ENCODE assay signal across 8 mouse cellular contexts in the genomic region with DNA sequence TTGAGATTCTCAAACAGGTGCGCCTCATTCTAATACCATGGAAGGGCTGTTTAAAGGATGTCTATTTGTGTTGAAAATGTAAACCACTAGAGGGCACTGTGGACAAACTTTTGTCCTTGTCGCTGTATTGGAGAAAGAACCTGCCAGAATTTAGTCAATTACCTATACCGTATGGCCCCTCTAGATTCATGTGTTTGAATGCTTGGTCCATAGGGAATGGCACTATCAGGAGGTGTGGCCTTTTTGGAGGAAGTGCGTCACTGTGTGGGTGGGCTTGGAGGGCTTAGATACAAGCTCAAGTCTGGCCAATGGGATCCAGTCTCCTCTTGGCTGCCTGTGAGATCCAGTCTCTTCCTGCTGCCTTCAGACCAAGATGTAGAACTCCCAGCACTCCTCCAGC.
DNase-seq lines count a peak whose midpoint lies in the region; ATAC-seq and TF ChIP-seq lines count a peak whose summit lies in the region.

No protein-coding gene starts in this region.

- no peaks in the 10 kb centered on the region for H3K36me3 ChIP-seq in heart, embryonic 16.5 days (ENCODE audit: control insufficient read depth, insufficient read depth)
- H3K36me3 ChIP-seq in heart, embryonic 10.5 days, result no peaks in the 10 kb centered on the region
- no peaks in the 10 kb centered on the region for H3K36me3 ChIP-seq in ES-E14 (ENCODE audit: control insufficient read depth, insufficient read depth, low read length, poor library complexity, severe bottlenecking)
- no peaks in the 10 kb centered on the region for H3K36me3 ChIP-seq in hindbrain, embryonic 10.5 days
- no peaks in the 10 kb centered on the region for H3K36me3 ChIP-seq in neural tube, embryonic 15.5 days

- WGBS in heart, embryonic 16.5 days, result 29% methylated on average over 4 of the region's 4 CpGs
- WGBS in heart, embryonic 10.5 days, result 26% methylated on average over 4 of the region's 4 CpGs
- 25% methylated on average over 4 of the region's 4 CpGs for WGBS in hindbrain, embryonic 10.5 days
- 15% methylated on average over 4 of the region's 4 CpGs for WGBS in neural tube, embryonic 15.5 days

- DNase-seq in heart, embryonic 10.5 days (ENCODE audit: low spot score), result no peak
- DNase-seq in ES-E14 (ENCODE audit: low read depth, low spot score), result peak; percentile 55
- peak; percentile 67 to 81 for DNase-seq in cerebellum, postnatal 10 days
- DNase-seq in hindbrain, embryonic 10.5 days (ENCODE audit: low spot score), result peak; percentile 40
- DNase-seq in left cerebral cortex, postnatal 14 days (ENCODE audit: low spot score in 2 of 2), result peak; percentile 33 to 62
- no peak for DNase-seq in T-cell, adult 2 months (ENCODE audit: low spot score)

- H3K9me3 ChIP-seq in heart, embryonic 16.5 days (replicated peaks; ENCODE audit: control insufficient read depth, low read length), result no peaks in the 10 kb centered on the region
- H3K9me3 ChIP-seq in heart, embryonic 10.5 days, result no peaks in the 10 kb centered on the region
- H3K9me3 ChIP-seq in ES-E14 (ENCODE audit: control insufficient read depth, insufficient read depth, low read depth, low read length), result no peaks in the 10 kb centered on the region
- H3K9me3 ChIP-seq in hindbrain, embryonic 10.5 days, result peaks cover 8% of the 10 kb centered on the region; the same call in 1 of the 2 replicates
- H3K9me3 ChIP-seq in neural tube, embryonic 15.5 days (replicated peaks), result no peaks in the 10 kb centered on the region

- H3K9ac ChIP-seq in heart, embryonic 16.5 days (ENCODE audit: low read length), result no peak overlapping the region
- H3K9ac ChIP-seq in ES-E14 (ENCODE audit: insufficient read depth, low read depth, low read length, poor library complexity, severe bottlenecking), result no peak overlapping the region
- no peak overlapping the region for H3K9ac ChIP-seq in neural tube, embryonic 15.5 days (replicated peaks)

- H3K27me3 ChIP-seq in heart, embryonic 16.5 days (ENCODE audit: control insufficient read depth, insufficient read depth, low read length), result no peaks in the 10 kb centered on the region
- no peaks in the 10 kb centered on the region for H3K27me3 ChIP-seq in heart, embryonic 10.5 days (ENCODE audit: insufficient read depth, poor library complexity, severe bottlenecking)
- no peaks in the 10 kb centered on the region for H3K27me3 ChIP-seq in hindbrain, embryonic 10.5 days (ENCODE audit: insufficient read depth, poor library complexity, severe bottlenecking)
- H3K27me3 ChIP-seq in neural tube, embryonic 15.5 days (replicated peaks), result no peaks in the 10 kb centered on the region

- no peak overlapping the region for H3K27ac ChIP-seq in heart, embryonic 16.5 days (ENCODE audit: low read length)
- no peak overlapping the region for H3K27ac ChIP-seq in heart, embryonic 10.5 days
- H3K27ac ChIP-seq in ES-E14 (ENCODE audit: insufficient read depth, low read depth, low read length, poor library complexity, severe bottlenecking), result no peak overlapping the region
- no peak overlapping the region for H3K27ac ChIP-seq in hindbrain, embryonic 10.5 days
- no peak overlapping the region for H3K27ac ChIP-seq in neural tube, embryonic 15.5 days (replicated peaks)

- no peaks in the 10 kb centered on the region for H3K4me1 ChIP-seq in heart, embryonic 16.5 days (ENCODE audit: control insufficient read depth, insufficient read depth, low read length)
- H3K4me1 ChIP-seq in heart, embryonic 10.5 days, result no peaks in the 10 kb centered on the region
- H3K4me1 ChIP-seq in ES-E14 (ENCODE audit: control insufficient read depth in 2 of 2, insufficient read depth in 2 of 2, low read length in 2 of 2, poor library complexity in 1 of 2), result no peaks in the 10 kb centered on the region
- H3K4me1 ChIP-seq in hindbrain, embryonic 10.5 days (replicated peaks), result no peaks in the 10 kb centered on the region
- H3K4me1 ChIP-seq in neural tube, embryonic 15.5 days, result 0 out of 2 replicates have a peak, but pooled peaks cover 3% of the 10 kb centered on the region

- no peak overlapping the region for H3K4me2 ChIP-seq in heart, embryonic 16.5 days (ENCODE audit: low read depth, low read length)
- no peak overlapping the region for H3K4me2 ChIP-seq in neural tube, embryonic 15.5 days

- no peak overlapping the region for H3K4me3 ChIP-seq in heart, embryonic 16.5 days (ENCODE audit: low read length)
- H3K4me3 ChIP-seq in heart, embryonic 10.5 days, result no peak overlapping the region
- H3K4me3 ChIP-seq in ES-E14 (ENCODE audit: insufficient read depth in 1 of 2, low read depth in 1 of 2, low read length in 2 of 2, poor library complexity in 1 of 2, severe bottlenecking in 1 of 2), result no peak overlapping the region
- no peak overlapping the region for H3K4me3 ChIP-seq in hindbrain, embryonic 10.5 days
- no peak overlapping the region for H3K4me3 ChIP-seq in neural tube, embryonic 15.5 days (replicated peaks)

- intact Hi-C loops in left cerebral cortex, postnatal 14 days (cut with DNase I), result loop anchor here (2.0 kb wide), 1 partner anchor 806 kb away; no protein-coding TSS in a partner anchor

- ATAC-seq in heart, embryonic 16.5 days (replicated peaks; ENCODE audit: extremely low read depth, insufficient read depth, low FRiP score), result peak; percentile 41; the same call in 1 of the 2 replicates
- peak; percentile 66; the same call in 1 of the 2 replicates for ATAC-seq in neural tube, embryonic 15.5 days (ENCODE audit: low FRiP score)

- in situ Hi-C loops in ES-E14 (cut with MboI; ENCODE audit: low sequenced_read_pairs in 2 of 2, unreplicated experiment in 2 of 2), result no loop called here

TF ChIP-seq in ES-E14, 5 proteins besides CTCF, POLR2A, EP300 and RAD21:
- TF ChIP-seq ZC3H11A (IDR thresholded peaks at IDR 0.05; ENCODE audit: borderline replicate concordance, low read depth, low read length), result peak; percentile 70
- no peak for TF ChIP-seq MAFK (IDR thresholded peaks at IDR 0.05; ENCODE audit: insufficient read depth, low read depth, low read length)
TF ChIP-seq in ES-E14: peak in this region for 1.

Comparison
In these comparisons a context has a peak if more than half of its experiments do, and no peak if none do; other contexts are left out.
1. DNase-seq: peak in ES-E14 (single experiment), cerebellum, postnatal 10 days (2 of 2), hindbrain, embryonic 10.5 days (single experiment) and left cerebral cortex, postnatal 14 days (2 of 2); none in heart, embryonic 10.5 days (single experiment) and T-cell, adult 2 months (single experiment).